Mouse (Mus musculus): ENCODE results near the gene Slc5a4a. TPM values are rescaled to one million over a fixed set of nuclear protein-coding genes. Genes with fewer than 3 reads are reported as not detected.
A peak's percentile ranks its signal among the peaks of the same experiment; 100 is the strongest.

Slc5a4a gene
- total and polyA plus RNA-seq, 3 experiments: not detected

DNA sequence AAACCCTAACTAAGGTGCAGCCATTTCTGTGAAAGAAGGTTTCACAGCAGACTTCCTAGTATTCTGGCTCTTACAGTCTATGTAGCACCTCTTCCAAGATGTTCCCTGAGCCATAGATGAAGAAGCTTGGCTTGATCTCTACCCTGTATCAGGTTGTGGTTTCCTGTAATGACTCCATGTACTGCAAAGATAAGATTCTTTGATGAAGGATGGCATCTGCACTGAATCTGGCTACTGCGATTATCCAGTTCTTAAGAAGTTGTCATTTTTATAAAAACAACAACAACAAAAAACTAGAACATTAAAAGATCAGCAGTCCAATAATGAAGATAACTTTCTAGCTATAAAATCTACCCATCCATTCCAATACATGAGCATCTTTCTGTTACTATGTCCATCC, 40.8 kb downstream of the Slc5a4a start:
- H3K4me1 ChIP-seq (ENCODE audit: control insufficient read depth in 1 of 2, insufficient read depth in 2 of 2, low read length in 2 of 2): 0 out of 4 replicates have a peak, but pooled peaks cover 0 to 6% of the 10 kb centered on the region in 2 experiments
- H3K79me2 ChIP-seq (ENCODE audit: control insufficient read depth, insufficient read depth, low read length, poor library complexity): no peaks in the 10 kb centered on the region
- no peak overlapping the region for H3K4me3 ChIP-seq (ENCODE audit: control insufficient read depth in 1 of 2, insufficient read depth in 1 of 2, low read depth in 2 of 2, low read length in 2 of 2)
- H3K36me3 ChIP-seq (ENCODE audit: control insufficient read depth in 1 of 2, insufficient read depth in 2 of 2, low read length in 2 of 2): peaks cover 0 to 4% of the 10 kb centered on the region in 2 experiments; a peak in 1 of 4 replicates
- H3K9ac ChIP-seq (ENCODE audit: control insufficient read depth, low read depth, low read length, poor library complexity, severe bottlenecking): no peak overlapping the region
- H3K27ac ChIP-seq (ENCODE audit: control insufficient read depth, low read depth, low read length): no peak overlapping the region
- TF ChIP-seq POLR2AphosphoS2 (IDR thresholded peaks at IDR 0.05; ENCODE audit: low read length): no peak
- TF ChIP-seq E2F4 (IDR thresholded peaks at IDR 0.05; ENCODE audit: borderline replicate concordance, low read depth, low read length): no peak
- no peak for TF ChIP-seq KAT2A (conservative IDR thresholded peaks at IDR 0.05; ENCODE audit: low read depth, low read length)
- no peak for TF ChIP-seq ETS1 (IDR thresholded peaks at IDR 0.05; ENCODE audit: low read depth, low read length)
- peak; percentile 25 to 48; a peak in 2 of 4 replicates for TF ChIP-seq EP300 (IDR thresholded peaks at IDR 0.05; ENCODE audit: low read depth in 1 of 2, low read length in 2 of 2)
- no peak for TF ChIP-seq UBTF (IDR thresholded peaks at IDR 0.05; ENCODE audit: borderline replicate concordance, insufficient read depth, low read depth, low read length)
- TF ChIP-seq SMC3 (IDR thresholded peaks at IDR 0.05; ENCODE audit: low read depth, low read length): no peak
- TF ChIP-seq ZC3H11A (IDR thresholded peaks at IDR 0.05; ENCODE audit: low read depth, low read length): no peak
- no peak for TF ChIP-seq RCOR1 (IDR thresholded peaks at IDR 0.05; ENCODE audit: low read depth, low read length)
- TF ChIP-seq MYC (IDR thresholded peaks at IDR 0.05; ENCODE audit: low read depth, low read length): no peak
- TF ChIP-seq TCF12 (IDR thresholded peaks at IDR 0.05; ENCODE audit: low read depth, low read length): peak; percentile 68; the same call in 1 of the 2 replicates
- TF ChIP-seq GATA1 (IDR thresholded peaks at IDR 0.05; ENCODE audit: low read depth, low read length): peak; percentile 62
- TF ChIP-seq RAD21 (IDR thresholded peaks at IDR 0.05; ENCODE audit: low read depth, low read length): no peak
- no peak for TF ChIP-seq ZKSCAN1 (IDR thresholded peaks at IDR 0.05; ENCODE audit: low read depth, low read length)
- peaks cover 2 to 4% of the 10 kb centered on the region in 2 experiments for H3K27me3 ChIP-seq (ENCODE audit: control insufficient read depth in 1 of 2, insufficient read depth in 2 of 2, low read length in 2 of 2)
- H3K9me3 ChIP-seq (replicated peaks; ENCODE audit: insufficient read depth, low read length): no peaks in the 10 kb centered on the region
- DNase-seq (ENCODE audit: low read depth, low spot score): peak; percentile 9

DNA sequence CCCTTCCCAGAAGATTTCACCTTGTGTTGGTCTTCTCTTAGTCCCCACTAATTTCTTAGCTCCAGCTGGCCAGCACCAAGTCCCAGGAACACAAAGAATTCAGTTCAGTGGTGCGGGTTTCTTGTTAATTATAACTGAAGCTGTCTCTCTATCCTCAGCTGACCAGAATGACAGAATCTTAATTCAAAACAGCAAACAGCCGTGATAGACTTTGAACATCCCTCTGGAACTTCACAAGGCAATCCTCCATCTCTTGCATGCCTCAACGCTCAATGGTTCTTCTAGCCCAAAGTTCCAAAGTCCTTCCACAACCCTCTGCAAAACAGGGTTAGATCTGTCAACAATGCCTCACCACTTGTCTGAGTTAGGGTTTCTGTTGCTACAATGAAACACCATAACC, 54.2 kb downstream of the Slc5a4a start:
- Histone ChIP-seq H3K9ac (ENCODE audit: control insufficient read depth, low read depth, low read length, poor library complexity, severe bottlenecking) (no peak overlapping the region), H3K79me2 (ENCODE audit: control insufficient read depth, insufficient read depth, low read length, poor library complexity) (no peaks in the 10 kb centered on the region), H3K9me3 (replicated peaks; ENCODE audit: insufficient read depth, low read length) (no peaks in the 10 kb centered on the region), H3K27me3 (ENCODE audit: control insufficient read depth in 1 of 2, insufficient read depth in 2 of 2, low read length in 2 of 2) (peaks cover 0 to 2% of the 10 kb centered on the region in 2 experiments; a peak in 1 of 4 replicates), H3K27ac (ENCODE audit: control insufficient read depth, low read depth, low read length) (no peak overlapping the region), H3K4me3 (ENCODE audit: control insufficient read depth in 1 of 2, insufficient read depth in 1 of 2, low read depth in 2 of 2, low read length in 2 of 2) (no peak overlapping the region), H3K4me1 (ENCODE audit: control insufficient read depth in 1 of 2, insufficient read depth in 2 of 2, low read length in 2 of 2) (no peaks in the 10 kb centered on the region), H3K36me3 (ENCODE audit: control insufficient read depth in 1 of 2, insufficient read depth in 2 of 2, low read length in 2 of 2) (no peaks in the 10 kb centered on the region)
- TF ChIP-seq EP300 (IDR thresholded peaks at IDR 0.05; ENCODE audit: low read depth in 1 of 2, low read length in 2 of 2) (no peak), ZKSCAN1 (IDR thresholded peaks at IDR 0.05; ENCODE audit: low read depth, low read length) (no peak), RAD21 (IDR thresholded peaks at IDR 0.05; ENCODE audit: low read depth, low read length) (no peak), CHD2 (IDR thresholded peaks at IDR 0.05; ENCODE audit: low read length) (no peak), NRF1 (IDR thresholded peaks at IDR 0.05; ENCODE audit: insufficient read depth, low read depth, low read length, poor library complexity, severe bottlenecking) (no peak), ZC3H11A (IDR thresholded peaks at IDR 0.05; ENCODE audit: low read depth, low read length) (no peak), MAZ (IDR thresholded peaks at IDR 0.05; ENCODE audit: low read depth, low read length) (no peak), UBTF (IDR thresholded peaks at IDR 0.05; ENCODE audit: borderline replicate concordance, insufficient read depth, low read depth, low read length) (no peak), MAFK (IDR thresholded peaks at IDR 0.05; ENCODE audit: borderline replicate concordance, low read depth, low read length) (no peak), USF2 (IDR thresholded peaks at IDR 0.05; ENCODE audit: borderline replicate concordance in 1 of 2, insufficient read depth in 1 of 2, low read depth in 1 of 2, low read length in 2 of 2) (no peak), GABPA (IDR thresholded peaks at IDR 0.05; ENCODE audit: low read depth, low read length) (no peak), ZNF384 (IDR thresholded peaks at IDR 0.05; ENCODE audit: low read depth, low read length) (no peak), E2F4 (IDR thresholded peaks at IDR 0.05; ENCODE audit: borderline replicate concordance, low read depth, low read length) (no peak), TCF12 (IDR thresholded peaks at IDR 0.05; ENCODE audit: low read depth, low read length) (no peak), MEF2A (IDR thresholded peaks at IDR 0.05; ENCODE audit: extremely low read depth, insufficient replicate concordance, low read depth, low read length, poor library complexity, severe bottlenecking) (no peak), ZMIZ1 (IDR thresholded peaks at IDR 0.05; ENCODE audit: low read depth, low read length) (no peak)
- no peak for DNase-seq (ENCODE audit: low read depth, low spot score)
